Mouse (Mus musculus): ENCODE measurements at regions not wholly inside any gene's neighbourhood (a gene's known extent, or its start where the extent isn't known, plus 50 kb on each side); places are given as distances from the start of the nearest gene placed in this dataset.

- Histone ChIP-seq H3K27me3 (ENCODE audit: insufficient read depth, low read length) (no peaks in the 10 kb centered on the region), H3K9me3 (ENCODE audit: low read length) (no peaks in the 10 kb centered on the region), H3K36me3 (ENCODE audit: insufficient read depth, low read length) (no peaks in the 10 kb centered on the region), H3K4me3 (replicated peaks; ENCODE audit: low read length) (no peak overlapping the region), H3K4me1 (replicated peaks; ENCODE audit: low read depth, low read length) (peaks cover 19% of the 10 kb centered on the region)
- TF ChIP-seq CTCF (conservative IDR thresholded peaks at IDR 0.05; ENCODE audit: low read length) (no peak), NANOG (IDR thresholded peaks at IDR 0.05; ENCODE audit: borderline replicate concordance, low read length) (no peak), POU5F1 (IDR thresholded peaks at IDR 0.05; ENCODE audit: borderline replicate concordance, low read length) (no peak)
Measured at GRCm38 (mm10) chr15:38412481-38412880, 987.1 kb downstream of the 4930447A16Rik start.

- H3K4me3 ChIP-seq (replicated peaks; ENCODE audit: low read length): no peak overlapping the region
- peaks cover 11% of the 10 kb centered on the region for H3K4me1 ChIP-seq (replicated peaks; ENCODE audit: low read depth, low read length)
- H3K27me3 ChIP-seq (ENCODE audit: insufficient read depth, low read length): no peaks in the 10 kb centered on the region
- TF ChIP-seq POU5F1 (IDR thresholded peaks at IDR 0.05; ENCODE audit: borderline replicate concordance, low read length) (no peak), CTCF (conservative IDR thresholded peaks at IDR 0.05; ENCODE audit: low read length) (no peak), NANOG (IDR thresholded peaks at IDR 0.05; ENCODE audit: borderline replicate concordance, low read length) (no peak)
- no peaks in the 10 kb centered on the region for H3K9me3 ChIP-seq (ENCODE audit: low read length)
- no peaks in the 10 kb centered on the region for H3K36me3 ChIP-seq (ENCODE audit: insufficient read depth, low read length)
Measured at GRCm38 (mm10) chr15:38413329-38413728, 988.0 kb downstream of the 4930447A16Rik start.

GRCm38 (mm10) chr15:38414318-38415090, 989.1 kb downstream of the 4930447A16Rik start:
- no peaks in the 10 kb centered on the region for H3K4me1 ChIP-seq (replicated peaks; ENCODE audit: low read depth, low read length)
- H3K36me3 ChIP-seq (ENCODE audit: insufficient read depth, low read length): no peaks in the 10 kb centered on the region
- TF ChIP-seq POU5F1 (IDR thresholded peaks at IDR 0.05; ENCODE audit: borderline replicate concordance, low read length) (no peak), NANOG (IDR thresholded peaks at IDR 0.05; ENCODE audit: borderline replicate concordance, low read length) (no peak), CTCF (conservative IDR thresholded peaks at IDR 0.05; ENCODE audit: low read length) (no peak)
- no peaks in the 10 kb centered on the region for H3K9me3 ChIP-seq (ENCODE audit: low read length)
- no peak overlapping the region for H3K4me3 ChIP-seq (replicated peaks; ENCODE audit: low read length)
- H3K27me3 ChIP-seq (ENCODE audit: insufficient read depth, low read length): no peaks in the 10 kb centered on the region

- Histone ChIP-seq H3K9me3 (ENCODE audit: low read length) (no peaks in the 10 kb centered on the region), H3K27me3 (ENCODE audit: insufficient read depth, low read length) (no peaks in the 10 kb centered on the region), H3K36me3 (ENCODE audit: insufficient read depth, low read length) (no peaks in the 10 kb centered on the region), H3K4me1 (replicated peaks; ENCODE audit: low read depth, low read length) (no peaks in the 10 kb centered on the region), H3K4me3 (replicated peaks; ENCODE audit: low read length) (no peak overlapping the region)
- no peak for TF ChIP-seq NANOG (IDR thresholded peaks at IDR 0.05; ENCODE audit: borderline replicate concordance, low read length)
- no peak for TF ChIP-seq CTCF (conservative IDR thresholded peaks at IDR 0.05; ENCODE audit: low read length)
Measured at GRCm38 (mm10) chr15:38415091-38415486, 989.7 kb downstream of the 4930447A16Rik start.

- TF ChIP-seq POU5F1 (IDR thresholded peaks at IDR 0.05; ENCODE audit: borderline replicate concordance, low read length) (no peak), NANOG (IDR thresholded peaks at IDR 0.05; ENCODE audit: borderline replicate concordance, low read length) (no peak), CTCF (conservative IDR thresholded peaks at IDR 0.05; ENCODE audit: low read length) (no peak)
- Histone ChIP-seq H3K9me3 (ENCODE audit: low read length) (no peaks in the 10 kb centered on the region), H3K36me3 (ENCODE audit: insufficient read depth, low read length) (no peaks in the 10 kb centered on the region), H3K4me1 (replicated peaks; ENCODE audit: low read depth, low read length) (peaks cover 13% of the 10 kb centered on the region), H3K4me3 (replicated peaks; ENCODE audit: low read length) (no peak overlapping the region), H3K27me3 (ENCODE audit: insufficient read depth, low read length) (0 out of 2 replicates have a peak, but pooled peaks cover 2% of the 10 kb centered on the region)
Measured at GRCm38 (mm10) chr15:38419621-38420020, 994.3 kb downstream of the 4930447A16Rik start.

- Histone ChIP-seq H3K27me3 (ENCODE audit: insufficient read depth, low read length) (0 out of 2 replicates have a peak, but pooled peaks cover 2% of the 10 kb centered on the region), H3K4me1 (replicated peaks; ENCODE audit: low read depth, low read length) (peaks cover 13% of the 10 kb centered on the region), H3K36me3 (ENCODE audit: insufficient read depth, low read length) (no peaks in the 10 kb centered on the region), H3K4me3 (replicated peaks; ENCODE audit: low read length) (no peak overlapping the region), H3K9me3 (ENCODE audit: low read length) (no peaks in the 10 kb centered on the region)
- no peak for TF ChIP-seq POU5F1 (IDR thresholded peaks at IDR 0.05; ENCODE audit: borderline replicate concordance, low read length)
- TF ChIP-seq CTCF (conservative IDR thresholded peaks at IDR 0.05; ENCODE audit: low read length): no peak
- no peak for TF ChIP-seq NANOG (IDR thresholded peaks at IDR 0.05; ENCODE audit: borderline replicate concordance, low read length)
Measured at GRCm38 (mm10) chr15:38420784-38421183, 995.4 kb downstream of the 4930447A16Rik start.

- Histone ChIP-seq H3K4me1 (replicated peaks; ENCODE audit: low read depth, low read length) (peaks cover 13% of the 10 kb centered on the region), H3K36me3 (ENCODE audit: insufficient read depth, low read length) (no peaks in the 10 kb centered on the region), H3K4me3 (replicated peaks; ENCODE audit: low read length) (no peak overlapping the region), H3K9me3 (ENCODE audit: low read length) (no peaks in the 10 kb centered on the region), H3K27me3 (ENCODE audit: insufficient read depth, low read length) (peaks cover 2% of the 10 kb centered on the region; the same call in 1 of the 2 replicates)
- TF ChIP-seq CTCF (conservative IDR thresholded peaks at IDR 0.05; ENCODE audit: low read length): no peak
- no peak for TF ChIP-seq POU5F1 (IDR thresholded peaks at IDR 0.05; ENCODE audit: borderline replicate concordance, low read length)
- no peak for TF ChIP-seq NANOG (IDR thresholded peaks at IDR 0.05; ENCODE audit: borderline replicate concordance, low read length)
Measured at GRCm38 (mm10) chr15:38422741-38423140, 997.4 kb downstream of the 4930447A16Rik start.

GRCm38 (mm10) chr15:38425506-38425905, 1000.2 kb downstream of the 4930447A16Rik start:
- Histone ChIP-seq H3K9me3 (ENCODE audit: low read length) (no peaks in the 10 kb centered on the region), H3K4me1 (replicated peaks; ENCODE audit: low read depth, low read length) (peaks cover 13% of the 10 kb centered on the region), H3K36me3 (ENCODE audit: insufficient read depth, low read length) (no peaks in the 10 kb centered on the region), H3K27me3 (ENCODE audit: insufficient read depth, low read length) (peaks cover 5% of the 10 kb centered on the region; the same call in 1 of the 2 replicates), H3K4me3 (replicated peaks; ENCODE audit: low read length) (no peak overlapping the region)
- TF ChIP-seq CTCF (conservative IDR thresholded peaks at IDR 0.05; ENCODE audit: low read length) (no peak), NANOG (IDR thresholded peaks at IDR 0.05; ENCODE audit: borderline replicate concordance, low read length) (no peak), POU5F1 (IDR thresholded peaks at IDR 0.05; ENCODE audit: borderline replicate concordance, low read length) (no peak)

Measured in E14TG2a.4 (cell line).